ENCODE assay signal across 11 mouse cellular contexts in genomic region chr11:92774780-92775179, GRCm38 (mm10).
DNase-seq lines count a peak whose midpoint lies in the region; ATAC-seq and TF ChIP-seq lines count a peak whose summit lies in the region.
"Had no signal": no experiment of that assay in that cellular context is flagged by ENCODE, and none has a peak within 500 bp of the region (broad histone marks: within the 10 kb centered on the region; RNA-seq: fewer than 3 reads in every experiment).

No protein-coding gene starts in this region.

- H3K9me3 ChIP-seq in forebrain, embryonic 11.5 days (ENCODE audit: control insufficient read depth, low read length), result no peaks in the 10 kb centered on the region
- no peaks in the 10 kb centered on the region for H3K9me3 ChIP-seq in forebrain, embryonic 12.5 days
- no peaks in the 10 kb centered on the region for H3K9me3 ChIP-seq in lung, postnatal 0 days (ENCODE audit: low read length)
- H3K9me3 ChIP-seq: hindbrain, embryonic 15.5 days had no signal

- DNase-seq in forebrain, embryonic 11.5 days (ENCODE audit: low spot score), result peak; percentile 60
- peak; percentile 7 for DNase-seq in lung, postnatal 0 days (ENCODE audit: low spot score)
- no peak for DNase-seq in lung, postnatal 4 days
- DNase-seq in adrenal gland, adult 2 months, result peak; percentile 14
- peak; percentile 26 to 38 for DNase-seq in kidney, postnatal 4 days
- no peak for DNase-seq in heart, adult 8-10 months (ENCODE audit: low spot score)
- no peak for DNase-seq in left cerebral cortex, postnatal 36 days (ENCODE audit: low spot score in 2 of 2)
- DNase-seq: lung, adult 2 months; thymus, adult 18-20 months had no signal

- H3K9ac ChIP-seq in forebrain, embryonic 11.5 days (ENCODE audit: low read length), result no peak overlapping the region
- H3K9ac ChIP-seq in forebrain, embryonic 12.5 days, result no peak overlapping the region
- no peak overlapping the region for H3K9ac ChIP-seq in lung, postnatal 0 days (replicated peaks; ENCODE audit: low read depth)
- H3K9ac ChIP-seq: hindbrain, embryonic 15.5 days had no signal

- ATAC-seq in forebrain, embryonic 11.5 days (replicated peaks; ENCODE audit: low FRiP score), result no peak
- no peak for ATAC-seq in forebrain, embryonic 12.5 days (ENCODE audit: low FRiP score)
- no peak for ATAC-seq in lung, postnatal 0 days

- 23% methylated on average over 3 of the region's 3 CpGs for WGBS in forebrain, embryonic 11.5 days
- 15% methylated on average over 3 of the region's 3 CpGs for WGBS in forebrain, embryonic 12.5 days
- 19% methylated on average over 3 of the region's 3 CpGs for WGBS in lung, postnatal 0 days

- no peak overlapping the region for H3K4me2 ChIP-seq in forebrain, embryonic 11.5 days (ENCODE audit: low read depth, low read length, severe bottlenecking)
- no peak overlapping the region for H3K4me2 ChIP-seq in forebrain, embryonic 12.5 days
- no peak overlapping the region for H3K4me2 ChIP-seq in lung, postnatal 0 days (replicated peaks; ENCODE audit: low read depth, low read length)
- H3K4me2 ChIP-seq: hindbrain, embryonic 15.5 days had no signal

- H3K4me3 ChIP-seq in forebrain, embryonic 11.5 days (ENCODE audit: low read depth, low read length), result no peak overlapping the region
- H3K4me3 ChIP-seq in forebrain, embryonic 12.5 days (replicated peaks), result no peak overlapping the region
- H3K4me3 ChIP-seq in lung, postnatal 0 days (ENCODE audit: low read depth, low read length), result no peak overlapping the region
- H3K4me3 ChIP-seq: hindbrain, embryonic 15.5 days had no signal

- no peaks in the 10 kb centered on the region for H3K4me1 ChIP-seq in forebrain, embryonic 11.5 days (replicated peaks; ENCODE audit: control insufficient read depth, insufficient read depth, low read length)
- no peaks in the 10 kb centered on the region; the same call in 1 of the 2 replicates for H3K4me1 ChIP-seq in forebrain, embryonic 12.5 days
- H3K4me1 ChIP-seq in lung, postnatal 0 days (ENCODE audit: insufficient read depth, low read depth, low read length), result no peaks in the 10 kb centered on the region

- H3K27ac ChIP-seq in forebrain, embryonic 11.5 days (ENCODE audit: low read depth, low read length), result no peak overlapping the region
- H3K27ac ChIP-seq in forebrain, embryonic 12.5 days, result no peak overlapping the region
- H3K27ac ChIP-seq in lung, postnatal 0 days (ENCODE audit: low read length), result no peak overlapping the region
- H3K27ac ChIP-seq: hindbrain, embryonic 15.5 days had no signal

- TF ChIP-seq CTCF in lung, postnatal 0 days (IDR thresholded peaks at IDR 0.05), result peak; percentile 40

- H3K27me3 ChIP-seq in forebrain, embryonic 11.5 days (ENCODE audit: control insufficient read depth, insufficient read depth, low read length), result no peaks in the 10 kb centered on the region
- H3K27me3 ChIP-seq in forebrain, embryonic 12.5 days, result no peaks in the 10 kb centered on the region
- no peaks in the 10 kb centered on the region for H3K27me3 ChIP-seq in lung, postnatal 0 days (replicated peaks; ENCODE audit: insufficient read depth, low read length)
- H3K27me3 ChIP-seq: hindbrain, embryonic 15.5 days had no signal

- H3K36me3 ChIP-seq in forebrain, embryonic 11.5 days (ENCODE audit: control insufficient read depth, insufficient read depth, low read length), result no peaks in the 10 kb centered on the region
- no peaks in the 10 kb centered on the region for H3K36me3 ChIP-seq in forebrain, embryonic 12.5 days (replicated peaks)
- H3K36me3 ChIP-seq in lung, postnatal 0 days (ENCODE audit: insufficient read depth, low read length), result no peaks in the 10 kb centered on the region
- H3K36me3 ChIP-seq: hindbrain, embryonic 15.5 days had no signal

- intact Hi-C loops in left cerebral cortex, postnatal 36 days (cut with DNase I), result no loop called here

- TF ChIP-seq EP300 in lung, postnatal 0 days (IDR thresholded peaks at IDR 0.05), result no peak

Comparison
In these comparisons a context has a peak if more than half of its experiments do, and no peak if none do; other contexts are left out.
1. DNase-seq: peak in forebrain, embryonic 11.5 days (single experiment), lung, postnatal 0 days (single experiment), adrenal gland, adult 2 months (single experiment) and kidney, postnatal 4 days (2 of 2); none in lung, postnatal 4 days (0 of 2), heart, adult 8-10 months (single experiment) and left cerebral cortex, postnatal 36 days (0 of 2).